Mouse (Mus musculus) gastrocnemius, postnatal 14 days (tissue): ENCODE measurements around the gene Uap1l1. TPM values are rescaled to one million over a fixed set of nuclear protein-coding genes. Genes with fewer than 3 reads are reported as not detected.

ENCODE experiments used
- DNase-seq: peaks from one replicate; pipeline ENCODE4 v3.0.0; 2021; ENCODE audit warnings: mixed read lengths
- intact Hi-C: fragments of 180-260 bp; cut with DNase I; formaldehyde crosslinking; loops from one replicate; pipeline ENCODE4 v1.15.1; 2025; ENCODE audit warnings: low total_unique reads
- total RNA-seq, 2 experiments: library from RNA; stranded (reverse); gene quantifications; 2 replicates each; pipeline ENCODE4 v1.2.3; 2021

The Uap1l1 gene
- total RNA-seq, 2 experiments from 2014 or later = 5.2 to 5.8 TPM

- intact Hi-C loops = no loop called here
- no peak for DNase-seq
Measured at GRCm38 (mm10) chr2:25372644-25373391, 7.3 kb upstream of the Uap1l1 start.

- peak; percentile 83 for DNase-seq
- intact Hi-C loops = no loop called here
Measured at GRCm38 (mm10) chr2:25371764-25372643, 6.5 kb upstream of the Uap1l1 start, which contains the start of gene Sapcd2. Sapcd2 (plus strand) TSS chr2:25372321.

- no peak for DNase-seq
- intact Hi-C loops = no loop called here
Measured at GRCm38 (mm10) chr2:25369996-25370395, 4.5 kb upstream of the Uap1l1 start.

- DNase-seq = no peak
- intact Hi-C loops = no loop called here
Measured at GRCm38 (mm10) chr2:25364761-25365090, 756 bp downstream of the Uap1l1 start.

- no peak for DNase-seq
- intact Hi-C loops = no loop called here
Measured at GRCm38 (mm10) chr2:25364313-25364712, 1.2 kb downstream of the Uap1l1 start.

GRCm38 (mm10) chr2:25363478-25364178 is 1.9 kb downstream of the Uap1l1 start:
- DNase-seq = no peak
- intact Hi-C loops = no loop called here

- no peak for DNase-seq
- intact Hi-C loops = no loop called here
Measured at GRCm38 (mm10) chr2:25359848-25360247, 5.6 kb downstream of the Uap1l1 start.

- peak; percentile 84 for DNase-seq
- intact Hi-C loops = no loop called here
Measured at GRCm38 (mm10) chr2:25356208-25357079, 9.0 kb downstream of the Uap1l1 start, which contains the start of gene Dpp7. Dpp7 (minus strand) TSS chr2:25356359.

GRCm38 (mm10) chr2:25355419-25356066 is 9.9 kb downstream of the Uap1l1 start:
- intact Hi-C loops = no loop called here
- DNase-seq = no peak

- no peak for DNase-seq
- intact Hi-C loops = no loop called here
Measured at GRCm38 (mm10) chr2:25354211-25354610, 11.3 kb downstream of the Uap1l1 start.

GRCm38 (mm10) chr2:25350701-25351100 is 14.8 kb downstream of the Uap1l1 start:
- intact Hi-C loops = no loop called here
- DNase-seq = no peak

- intact Hi-C loops = no loop called here
- no peak for DNase-seq
Measured at GRCm38 (mm10) chr2:25349499-25349898, 16.0 kb downstream of the Uap1l1 start.

GRCm38 (mm10) chr2:25348162-25348561 is 17.3 kb downstream of the Uap1l1 start:
- no peak for DNase-seq
- intact Hi-C loops = no loop called here

- no peak for DNase-seq
- intact Hi-C loops = no loop called here
Measured at GRCm38 (mm10) chr2:25338303-25338702, 27.2 kb downstream of the Uap1l1 start.

- intact Hi-C loops = no loop called here
- no peak for DNase-seq
Measured at GRCm38 (mm10) chr2:25333569-25333968, 31.9 kb downstream of the Uap1l1 start.

GRCm38 (mm10) chr2:25332286-25333160 is 33.0 kb downstream of the Uap1l1 start, which contains the start of gene Man1b1:
Man1b1 (plus strand) TSS chr2:25332338.
- intact Hi-C loops = no loop called here
- peak; percentile 99 for DNase-seq

- DNase-seq = no peak
- intact Hi-C loops = no loop called here
Measured at GRCm38 (mm10) chr2:25331470-25331869, 34.0 kb downstream of the Uap1l1 start.

GRCm38 (mm10) chr2:25328440-25328839 is 37.0 kb downstream of the Uap1l1 start:
- no peak for DNase-seq
- intact Hi-C loops = no loop called here
